Mouse (Mus musculus): ENCODE results near the gene Nt5c2. TPM values are rescaled to one million over a fixed set of nuclear protein-coding genes. Genes with fewer than 3 reads are reported as not detected.

The Nt5c2 gene
- polyA plus RNA-seq, 1 experiment from 2014 or later, result 90.4 TPM

DNA sequence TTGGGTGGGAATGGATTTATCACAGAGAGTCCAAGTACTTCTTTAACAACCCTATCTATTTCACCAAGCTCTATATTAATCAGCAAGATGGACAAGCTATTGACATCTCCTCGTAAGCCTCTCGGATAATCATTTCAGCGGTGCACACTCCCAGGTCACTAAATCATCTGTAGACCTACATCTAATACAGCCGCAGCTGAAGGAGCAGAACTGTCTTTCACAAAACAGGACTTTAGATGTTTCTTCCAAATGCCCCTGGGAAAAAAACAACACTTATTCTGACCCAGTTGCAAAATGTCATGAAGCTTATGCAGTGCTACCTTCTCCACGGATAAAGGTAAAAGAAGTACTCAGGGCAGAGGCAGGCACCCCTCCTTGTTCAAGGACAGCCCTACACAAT lies 106.7 kb downstream of the Nt5c2 start:
- 86% methylated on average over 5 of the region's 5 CpGs for WGBS
- H3K27me3 ChIP-seq (ENCODE audit: control insufficient read depth, insufficient read depth, low read length), result no peaks in the 10 kb centered on the region
- no peak for ATAC-seq (replicated peaks; ENCODE audit: insufficient number of reproducible peaks, low FRiP score, low TSS enrichment, low read depth)

DNA sequence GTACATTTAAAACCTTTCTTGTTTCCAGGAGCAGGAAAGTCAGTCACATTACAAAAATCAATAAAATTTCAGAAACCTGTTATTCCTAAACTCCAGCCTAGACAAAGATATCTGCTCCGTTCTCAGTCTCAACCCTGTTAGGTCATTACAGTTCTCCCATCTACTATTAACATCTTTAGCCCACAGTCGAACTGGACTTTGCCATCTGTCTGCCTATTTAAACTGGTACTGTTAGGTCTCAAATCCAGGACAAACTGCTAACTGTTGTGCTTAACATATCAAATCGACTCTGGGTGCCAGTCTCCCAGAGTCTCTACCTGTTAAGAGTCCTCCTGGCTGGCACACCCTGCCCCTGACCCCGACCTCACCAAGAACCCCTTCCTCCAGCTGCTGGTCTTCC lies 109.0 kb downstream of the Nt5c2 start:
- WGBS, result 90% methylated on average over 4 of the region's 4 CpGs
- no peak overlapping the region for H3K4me2 ChIP-seq (ENCODE audit: low read depth, low read length)
- H3K36me3 ChIP-seq (replicated peaks; ENCODE audit: control insufficient read depth, insufficient read depth, low read depth, low read length), result no peaks in the 10 kb centered on the region
- no peaks in the 10 kb centered on the region for H3K27me3 ChIP-seq (ENCODE audit: control insufficient read depth, insufficient read depth, low read length)
- H3K27ac ChIP-seq (replicated peaks; ENCODE audit: low read depth, low read length), result no peak overlapping the region
- H3K9me3 ChIP-seq (replicated peaks; ENCODE audit: control insufficient read depth, low read length), result no peaks in the 10 kb centered on the region
- ATAC-seq (replicated peaks; ENCODE audit: insufficient number of reproducible peaks, low FRiP score, low TSS enrichment, low read depth) (no peak), DNase-seq (ENCODE audit: low spot score) (no peak)
- no peak overlapping the region for H3K4me3 ChIP-seq (ENCODE audit: low read depth, low read length)
- H3K4me1 ChIP-seq (ENCODE audit: control insufficient read depth, insufficient read depth, low read length), result no peaks in the 10 kb centered on the region
- no peak overlapping the region for H3K9ac ChIP-seq (replicated peaks; ENCODE audit: low read length)

More for the DNA sequence above, 106.7 kb downstream of the Nt5c2 start:
- no peak overlapping the region for H3K9ac ChIP-seq (replicated peaks; ENCODE audit: low read length)
- no peak overlapping the region for H3K4me3 ChIP-seq (ENCODE audit: low read depth, low read length)
- no peak overlapping the region for H3K4me2 ChIP-seq (ENCODE audit: low read depth, low read length)
- H3K4me1 ChIP-seq (ENCODE audit: control insufficient read depth, insufficient read depth, low read length), result no peaks in the 10 kb centered on the region
- H3K27ac ChIP-seq (replicated peaks; ENCODE audit: low read depth, low read length), result no peak overlapping the region
- H3K9me3 ChIP-seq (replicated peaks; ENCODE audit: control insufficient read depth, low read length), result no peaks in the 10 kb centered on the region
- DNase-seq (ENCODE audit: low spot score), result no peak
- H3K36me3 ChIP-seq (replicated peaks; ENCODE audit: control insufficient read depth, insufficient read depth, low read depth, low read length), result no peaks in the 10 kb centered on the region

DNA sequence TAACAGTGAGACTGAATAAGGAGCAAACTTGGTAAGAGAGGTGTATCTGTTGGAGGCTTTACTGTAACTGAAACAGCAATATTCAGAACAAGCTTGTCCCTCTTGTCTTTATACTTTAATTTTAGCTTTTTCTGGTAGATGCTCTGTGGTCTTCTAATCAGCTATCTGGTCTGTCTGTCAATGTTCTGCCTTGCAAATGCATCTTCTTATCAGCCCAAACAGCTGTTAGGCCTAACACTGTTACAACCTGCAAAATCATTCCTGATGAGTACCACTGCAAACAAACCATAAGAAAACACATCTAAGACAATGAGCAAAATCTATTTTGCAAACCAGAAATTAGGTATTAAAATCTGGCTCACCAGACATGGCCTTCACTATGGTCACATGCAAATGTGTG lies 109.6 kb downstream of the Nt5c2 start:
- Histone ChIP-seq H3K4me1 (ENCODE audit: control insufficient read depth, insufficient read depth, low read length) (no peaks in the 10 kb centered on the region), H3K27me3 (ENCODE audit: control insufficient read depth, insufficient read depth, low read length) (no peaks in the 10 kb centered on the region), H3K4me2 (ENCODE audit: low read depth, low read length) (no peak overlapping the region), H3K4me3 (ENCODE audit: low read depth, low read length) (no peak overlapping the region), H3K9ac (replicated peaks; ENCODE audit: low read length) (no peak overlapping the region), H3K9me3 (replicated peaks; ENCODE audit: control insufficient read depth, low read length) (no peaks in the 10 kb centered on the region), H3K36me3 (replicated peaks; ENCODE audit: control insufficient read depth, insufficient read depth, low read depth, low read length) (no peaks in the 10 kb centered on the region), H3K27ac (replicated peaks; ENCODE audit: low read depth, low read length) (no peak overlapping the region)
- ATAC-seq (replicated peaks; ENCODE audit: insufficient number of reproducible peaks, low FRiP score, low TSS enrichment, low read depth) (no peak), DNase-seq (ENCODE audit: low spot score) (no peak)

DNA sequence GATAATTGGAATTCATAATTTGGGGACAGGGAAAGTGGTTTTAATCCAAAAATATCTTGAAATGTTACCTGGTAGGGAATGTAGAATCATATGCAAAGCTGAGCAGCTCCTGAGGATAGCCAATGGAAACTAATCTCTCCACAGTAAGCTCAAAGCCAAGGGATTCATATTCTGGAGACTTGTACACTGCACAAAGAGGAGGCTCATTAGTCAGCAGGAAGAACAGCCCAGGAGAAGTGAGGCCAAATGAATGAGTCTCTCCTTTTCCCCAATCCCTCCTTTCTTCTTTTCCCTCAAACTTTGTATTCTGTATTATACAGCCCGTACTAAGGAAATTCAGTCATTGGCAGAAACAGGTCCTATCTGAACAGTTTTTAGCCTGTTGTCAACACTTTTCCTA lies 110.0 kb downstream of the Nt5c2 start:
- Histone ChIP-seq H3K36me3 (replicated peaks; ENCODE audit: control insufficient read depth, insufficient read depth, low read depth, low read length) (no peaks in the 10 kb centered on the region), H3K9me3 (replicated peaks; ENCODE audit: control insufficient read depth, low read length) (no peaks in the 10 kb centered on the region), H3K4me2 (ENCODE audit: low read depth, low read length) (no peak overlapping the region), H3K4me1 (ENCODE audit: control insufficient read depth, insufficient read depth, low read length) (no peaks in the 10 kb centered on the region), H3K27ac (replicated peaks; ENCODE audit: low read depth, low read length) (no peak overlapping the region), H3K4me3 (ENCODE audit: low read depth, low read length) (no peak overlapping the region), H3K27me3 (ENCODE audit: control insufficient read depth, insufficient read depth, low read length) (no peaks in the 10 kb centered on the region), H3K9ac (replicated peaks; ENCODE audit: low read length) (no peak overlapping the region)
- WGBS, result 70% methylated on average over 1 of the region's 1 CpGs
- no peak for DNase-seq (ENCODE audit: low spot score)
- ATAC-seq (replicated peaks; ENCODE audit: insufficient number of reproducible peaks, low FRiP score, low TSS enrichment, low read depth), result no peak

DNA sequence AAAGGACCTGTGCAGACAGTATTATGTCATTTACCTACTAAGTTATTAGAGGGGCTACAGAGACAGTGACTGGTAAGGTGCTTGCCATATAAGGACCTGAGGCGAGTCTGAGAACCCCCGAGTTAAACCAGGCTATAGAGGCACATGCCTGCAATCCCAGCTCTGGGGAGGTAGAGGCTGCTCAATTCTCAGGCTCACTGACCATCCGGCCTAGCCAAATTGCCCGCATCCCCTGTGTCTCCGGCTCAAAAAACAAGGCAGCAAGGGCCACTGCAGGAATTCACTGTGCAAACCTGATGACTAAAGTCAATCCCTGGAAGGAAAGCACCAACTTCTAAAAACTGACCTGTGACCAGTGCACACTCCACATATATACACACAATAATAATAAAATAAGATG lies 111.6 kb downstream of the Nt5c2 start:
- DNase-seq (ENCODE audit: low spot score) (no peak), ATAC-seq (replicated peaks; ENCODE audit: insufficient number of reproducible peaks, low FRiP score, low TSS enrichment, low read depth) (no peak)
- H3K36me3 ChIP-seq (replicated peaks; ENCODE audit: control insufficient read depth, insufficient read depth, low read depth, low read length), result no peaks in the 10 kb centered on the region
- H3K9ac ChIP-seq (replicated peaks; ENCODE audit: low read length), result no peak overlapping the region
- 92% methylated on average over 5 of the region's 5 CpGs for WGBS
- no peaks in the 10 kb centered on the region for H3K9me3 ChIP-seq (replicated peaks; ENCODE audit: control insufficient read depth, low read length)
- no peak overlapping the region for H3K27ac ChIP-seq (replicated peaks; ENCODE audit: low read depth, low read length)
- H3K27me3 ChIP-seq (ENCODE audit: control insufficient read depth, insufficient read depth, low read length), result no peaks in the 10 kb centered on the region
- H3K4me1 ChIP-seq (ENCODE audit: control insufficient read depth, insufficient read depth, low read length), result no peaks in the 10 kb centered on the region
- no peak overlapping the region for H3K4me2 ChIP-seq (ENCODE audit: low read depth, low read length)
- H3K4me3 ChIP-seq (ENCODE audit: low read depth, low read length), result no peak overlapping the region

DNA sequence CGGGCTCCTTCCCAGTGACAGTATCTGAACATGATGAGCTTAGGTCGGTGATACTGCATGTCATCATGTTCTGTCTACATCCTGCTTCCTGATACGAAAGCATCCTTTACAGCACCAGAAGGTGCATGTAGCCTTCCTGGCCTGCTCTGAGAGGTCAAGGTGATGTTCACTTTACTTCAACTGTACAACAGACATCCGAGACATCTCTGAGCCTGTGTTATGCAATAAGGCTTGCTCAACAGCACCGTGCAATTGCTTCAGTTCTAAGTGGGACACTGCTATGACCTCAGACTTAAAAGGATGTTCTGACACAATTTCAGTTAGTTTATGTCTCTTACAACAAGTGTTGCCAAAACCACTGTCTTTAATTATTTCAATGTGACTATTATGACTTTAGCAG lies 113.6 kb downstream of the Nt5c2 start:
- no peak overlapping the region for H3K27ac ChIP-seq (replicated peaks; ENCODE audit: low read depth, low read length)
- DNase-seq (ENCODE audit: low spot score), result no peak
- ATAC-seq (replicated peaks; ENCODE audit: insufficient number of reproducible peaks, low FRiP score, low TSS enrichment, low read depth), result no peak
- no peak overlapping the region for H3K4me2 ChIP-seq (ENCODE audit: low read depth, low read length)
- no peak overlapping the region for H3K9ac ChIP-seq (replicated peaks; ENCODE audit: low read length)
- H3K27me3 ChIP-seq (ENCODE audit: control insufficient read depth, insufficient read depth, low read length), result no peaks in the 10 kb centered on the region
- H3K36me3 ChIP-seq (replicated peaks; ENCODE audit: control insufficient read depth, insufficient read depth, low read depth, low read length), result peaks cover 2% of the 10 kb centered on the region; the same call in 1 of the 2 replicates
- H3K4me3 ChIP-seq (ENCODE audit: low read depth, low read length), result no peak overlapping the region
- 88% methylated on average over 5 of the region's 5 CpGs for WGBS
- no peaks in the 10 kb centered on the region for H3K9me3 ChIP-seq (replicated peaks; ENCODE audit: control insufficient read depth, low read length)
- H3K4me1 ChIP-seq (ENCODE audit: control insufficient read depth, insufficient read depth, low read length), result no peaks in the 10 kb centered on the region

DNA sequence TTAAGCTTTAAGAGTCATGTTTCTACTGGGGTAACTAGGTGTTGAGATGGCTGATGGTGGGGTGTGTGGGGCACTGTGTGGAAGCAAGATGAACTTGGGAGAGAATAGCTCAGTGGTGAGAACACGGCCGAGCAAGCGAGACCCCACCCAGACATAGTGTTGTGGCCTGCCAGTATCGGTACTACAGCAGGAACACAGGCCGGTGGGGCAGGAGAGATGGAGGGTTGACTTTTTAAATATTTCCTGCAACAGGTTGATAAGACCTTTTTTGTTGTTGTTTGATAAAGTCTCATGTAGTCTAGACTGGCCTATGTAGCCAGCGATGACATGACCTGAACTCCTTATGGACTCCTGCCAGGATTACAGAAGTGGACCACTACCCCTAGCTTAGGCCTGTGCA lies 114.2 kb downstream of the Nt5c2 start:
- peaks cover 2% of the 10 kb centered on the region; the same call in 1 of the 2 replicates for H3K36me3 ChIP-seq (replicated peaks; ENCODE audit: control insufficient read depth, insufficient read depth, low read depth, low read length)
- no peaks in the 10 kb centered on the region for H3K27me3 ChIP-seq (ENCODE audit: control insufficient read depth, insufficient read depth, low read length)
- H3K4me1 ChIP-seq (ENCODE audit: control insufficient read depth, insufficient read depth, low read length), result no peaks in the 10 kb centered on the region
- no peak overlapping the region for H3K4me3 ChIP-seq (ENCODE audit: low read depth, low read length)
- no peak overlapping the region for H3K27ac ChIP-seq (replicated peaks; ENCODE audit: low read depth, low read length)
- H3K4me2 ChIP-seq (ENCODE audit: low read depth, low read length), result no peak overlapping the region
- H3K9ac ChIP-seq (replicated peaks; ENCODE audit: low read length), result no peak overlapping the region
- WGBS, result 92% methylated on average over 6 of the region's 6 CpGs
- DNase-seq (ENCODE audit: low spot score), result no peak
- no peaks in the 10 kb centered on the region for H3K9me3 ChIP-seq (replicated peaks; ENCODE audit: control insufficient read depth, low read length)
- no peak for ATAC-seq (replicated peaks; ENCODE audit: insufficient number of reproducible peaks, low FRiP score, low TSS enrichment, low read depth)

DNA sequence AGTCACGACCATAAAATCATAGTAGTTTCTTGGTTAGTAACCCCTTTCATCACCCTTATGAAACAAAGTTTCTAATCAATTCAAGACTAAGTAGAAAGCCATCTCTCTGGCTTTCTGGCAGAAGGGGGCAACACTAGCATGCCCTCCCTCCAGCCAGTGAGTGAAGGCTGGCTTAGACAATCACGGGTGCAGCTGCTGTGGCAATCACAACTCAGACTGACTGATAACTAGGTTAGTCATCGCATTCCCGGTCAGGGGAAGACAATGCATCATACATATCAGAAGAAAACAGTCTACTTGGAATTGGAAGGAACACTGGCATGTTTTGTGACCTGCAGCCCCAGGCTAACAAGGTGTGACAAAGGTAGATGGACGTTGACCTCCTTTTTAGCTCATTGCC lies 115.1 kb downstream of the Nt5c2 start:
- Histone ChIP-seq H3K27ac (replicated peaks; ENCODE audit: low read depth, low read length) (no peak overlapping the region), H3K36me3 (replicated peaks; ENCODE audit: control insufficient read depth, insufficient read depth, low read depth, low read length) (peaks cover 2% of the 10 kb centered on the region; the same call in 1 of the 2 replicates), H3K4me2 (ENCODE audit: low read depth, low read length) (no peak overlapping the region), H3K9me3 (replicated peaks; ENCODE audit: control insufficient read depth, low read length) (no peaks in the 10 kb centered on the region), H3K4me1 (ENCODE audit: control insufficient read depth, insufficient read depth, low read length) (no peaks in the 10 kb centered on the region), H3K9ac (replicated peaks; ENCODE audit: low read length) (no peak overlapping the region), H3K27me3 (ENCODE audit: control insufficient read depth, insufficient read depth, low read length) (no peaks in the 10 kb centered on the region), H3K4me3 (ENCODE audit: low read depth, low read length) (no peak overlapping the region)
- 77% methylated on average over 5 of the region's 5 CpGs for WGBS
- ATAC-seq (replicated peaks; ENCODE audit: insufficient number of reproducible peaks, low FRiP score, low TSS enrichment, low read depth) (no peak), DNase-seq (ENCODE audit: low spot score) (no peak)

Data from embryonic facial prominence, embryonic 11.5 days (tissue).